Mouse (Mus musculus): ENCODE data around the gene Eml2.

Eml2 gene

GRCm38 (mm10) chr7:19201660-19202059 is 25.4 kb downstream of the Eml2 start:
- in situ Hi-C loops (cut with MboI) = no loop called here

GRCm38 (mm10) chr7:19202065-19202850 is 26.0 kb downstream of the Eml2 start:
- in situ Hi-C loops (cut with MboI) = no loop called here

GRCm38 (mm10) chr7:19208201-19208910 is 32.1 kb downstream of the Eml2 start:
- in situ Hi-C loops (cut with MboI) = no loop called here

- in situ Hi-C loops (cut with MboI) = no loop called here
These were observed 32.8 kb downstream of the Eml2 start for GRCm38 (mm10) chr7:19208944-19209472.

- in situ Hi-C loops (cut with MboI) = no loop called here
These were observed 33.3 kb downstream of the Eml2 start for GRCm38 (mm10) chr7:19209494-19209893.

- in situ Hi-C loops (cut with MboI) = no loop called here
These were observed 33.8 kb downstream of the Eml2 start for GRCm38 (mm10) chr7:19210010-19210409.

- in situ Hi-C loops (cut with MboI) = no loop called here
These were observed 34.9 kb downstream of the Eml2 start for GRCm38 (mm10) chr7:19211041-19211675.

GRCm38 (mm10) chr7:19211996-19212755 is 36.0 kb downstream of the Eml2 start, which contains the start of gene Gpr4:
Gene Gpr4, plus strand, starts transcription at chr7:19212538.
- in situ Hi-C loops (cut with MboI) = no loop called here

- in situ Hi-C loops (cut with MboI) = no loop called here
These were observed 37.2 kb downstream of the Eml2 start for GRCm38 (mm10) chr7:19213385-19213784.

- in situ Hi-C loops (cut with MboI) = no loop called here
These were observed 38.1 kb downstream of the Eml2 start for GRCm38 (mm10) chr7:19214369-19214768.

- in situ Hi-C loops (cut with MboI) = no loop called here
These were observed 38.7 kb downstream of the Eml2 start for GRCm38 (mm10) chr7:19214940-19215339.

GRCm38 (mm10) chr7:19217492-19217891 is 41.3 kb downstream of the Eml2 start:
- in situ Hi-C loops (cut with MboI) = no loop called here

- in situ Hi-C loops (cut with MboI) = no loop called here
These were observed 41.7 kb downstream of the Eml2 start for GRCm38 (mm10) chr7:19217944-19218343.

- in situ Hi-C loops (cut with MboI) = loop anchor here (5.0 kb wide), 1 partner anchor 38 kb away; no protein-coding TSS in a partner anchor
These were observed 43.8 kb downstream of the Eml2 start for GRCm38 (mm10) chr7:19220061-19220460.

GRCm38 (mm10) chr7:19222189-19222588 is 46.0 kb downstream of the Eml2 start:
- in situ Hi-C loops (cut with MboI) = loop anchor here (5.0 kb wide), 1 partner anchor 40 kb away; no protein-coding TSS in a partner anchor

- in situ Hi-C loops (cut with MboI) = loop anchor here (5.0 kb wide), 1 partner anchor 41 kb away; no protein-coding TSS in a partner anchor
These were observed 46.7 kb downstream of the Eml2 start for GRCm38 (mm10) chr7:19222875-19223274.

- in situ Hi-C loops (cut with MboI) = loop anchor here (5.0 kb wide), 1 partner anchor 43 kb away; no protein-coding TSS in a partner anchor
These were observed 48.7 kb downstream of the Eml2 start for GRCm38 (mm10) chr7:19224933-19225332.

- in situ Hi-C loops (cut with MboI) = no loop called here
These were observed 50.9 kb downstream of the Eml2 start for GRCm38 (mm10) chr7:19226817-19227797.

GRCm38 (mm10) chr7:19227883-19228792 is 51.9 kb downstream of the Eml2 start, which contains the start of gene Opa3:
Gene Opa3, plus strand, starts transcription at chr7:19228334.
- in situ Hi-C loops (cut with MboI) = no loop called here
